Mouse (Mus musculus) heart, adult 2 months (tissue): ENCODE measurements around the gene 4930556J24Rik. TPM values are rescaled to one million over a fixed set of nuclear protein-coding genes. Genes with fewer than 3 reads are reported as not detected.
A peak's percentile ranks its signal among the peaks of the same experiment; 100 is the strongest.
"Not testable (repeated sequence)": the region's sequence is repeated elsewhere in the genome, so short reads cannot be mapped to it uniquely, and the experiment has no call there.

Experiments
- DNase-seq, 2 experiments: peaks; one replicate each; pipeline ENCODE4 v3.0.0; 2021
- H3K27ac ChIP-seq: fragments of 200-600 bp; 2 replicates; pipeline ENCODE4 v1.8.1; 2022
- H3K27me3 ChIP-seq: fragments of 200-500 bp; 2 replicates; pipeline ENCODE4 v1.6.1; 2012; ENCODE audit warnings: mild to moderate bottlenecking, low read length, inconsistent platforms, mixed read lengths; ENCODE audit not compliant: control insufficient read depth, insufficient read depth
- H3K36me3 ChIP-seq: fragments of 200-500 bp; 2 replicates; pipeline ENCODE4 v1.6.1; 2012; ENCODE audit warnings: low read length, inconsistent platforms; ENCODE audit not compliant: control insufficient read depth, insufficient read depth
- H3K4me1 ChIP-seq: fragments of 200-500 bp; 2 replicates; pipeline ENCODE4 v1.6.1; 2011; ENCODE audit warnings: low read length; ENCODE audit not compliant: control insufficient read depth, insufficient read depth
- H3K4me3 ChIP-seq: fragments of 200-600 bp; 2 replicates; pipeline ENCODE4 v1.8.1; 2022
- H3K79me2 ChIP-seq: fragments of 200-500 bp; replicated peaks from 2 replicates; pipeline ENCODE4 v1.6.1; 2012; ENCODE audit warnings: mild to moderate bottlenecking, inconsistent platforms, low read length, moderate library complexity, mixed read lengths; ENCODE audit not compliant: control insufficient read depth, insufficient read depth
- H3K9ac ChIP-seq: fragments of 200-500 bp; 2 replicates; pipeline ENCODE4 v1.6.1; 2012; ENCODE audit warnings: low read depth, mild to moderate bottlenecking, control low read depth, inconsistent platforms, low read length, mixed read lengths
- CTCF ChIP-seq: fragments of 200-600 bp; IDR thresholded peaks from 2 replicates; pipeline ENCODE4 v1.8.1; 2022; ENCODE audit warnings: antibody characterized with exemption, mild to moderate bottlenecking, moderate library complexity
- EP300 ChIP-seq: fragments of 200-500 bp; IDR thresholded peaks from 2 replicates; pipeline ENCODE4 v1.6.1; 2011; ENCODE audit warnings: low read depth, low read length, control low read depth; ENCODE audit not compliant: insufficient read depth
- POLR2A ChIP-seq: fragments of 200-500 bp; IDR thresholded peaks from 2 replicates; pipeline ENCODE4 v1.6.1; 2011; ENCODE audit warnings: mild to moderate bottlenecking, low read depth, low read length, control low read depth; ENCODE audit not compliant: insufficient read depth
- WGBS: fragments of 180-500 bp; shearing (Covaris S2); methylation state at CpG from one replicate; pipeline ENCODE4 v1.1.7; 2018; 5-methylcytosine and 5-hydroxymethylcytosine counted together
- intact Hi-C: fragments of 180-260 bp; cut with DNase I; formaldehyde crosslinking; loops from one replicate; pipeline ENCODE4 v1.15.1; 2025
- long read RNA-seq: library from polyadenylated mRNA; stranded (forward); transcript quantifications from one replicate; pipeline ENCODE4 v2.0.0, GENCODE M21; 2021
- polyA plus RNA-seq: library from polyadenylated mRNA; depleted of rRNA; stranded (reverse); fragments of >200 nt; gene quantifications from 2 replicates; pipeline ENCODE4 v1.2.3, GENCODE M21; 2012; rRNA removed
- total RNA-seq, 2 experiments: library from RNA; stranded (reverse); gene quantifications; 2 replicates each; pipeline ENCODE4 v1.2.3; 2021

Gene 4930556J24Rik
- not detected for total RNA-seq
- not detected in 2 replicates for polyA plus RNA-seq
- long read RNA-seq, result 0 reads

GRCm38 (mm10) chr11:3976678-3977077 lies at the start of gene 4930556J24Rik:
TSS of gene 4930556J24Rik (minus strand) at chr11:3976778.
- Histone ChIP-seq H3K27me3 (no peaks in the 10 kb centered on the region), H3K79me2 (no peaks in the 10 kb centered on the region), H3K9ac (no peak within 1 kb of the TSS), H3K4me3 (no peak within 1 kb of the TSS), H3K4me1 (peaks cover 2% of the 10 kb centered on the region; the same call in 1 of the 2 replicates), H3K27ac (no peak within 1 kb of the TSS), H3K36me3 (no peaks in the 10 kb centered on the region)
- TF ChIP-seq POLR2A (no peak), CTCF (no peak), EP300 (no peak)
- 97% methylated on average over 6 of the region's 6 CpGs for WGBS
- DNase-seq, result no peak
- intact Hi-C loops, result no loop called here

- no peaks in the 10 kb centered on the region for H3K79me2 ChIP-seq
- no peak overlapping the region for H3K9ac ChIP-seq
- 0 out of 2 replicates have a peak, but pooled peaks cover 1% of the 10 kb centered on the region for H3K27me3 ChIP-seq
- TF ChIP-seq CTCF, result no peak
- no peak for TF ChIP-seq EP300
- TF ChIP-seq POLR2A, result no peak
- no peaks in the 10 kb centered on the region for H3K36me3 ChIP-seq
- H3K27ac ChIP-seq, result no peak overlapping the region
- intact Hi-C loops, result no loop called here
- no peak for DNase-seq
- no peaks in the 10 kb centered on the region for H3K4me1 ChIP-seq
- H3K4me3 ChIP-seq, result no peak overlapping the region
- 29% methylated on average over 2 of the region's 2 CpGs for WGBS
Observed at GRCm38 (mm10) chr11:4023321-4023720, 46.7 kb upstream of the 4930556J24Rik start.

GRCm38 (mm10) chr11:4022111-4022510 lies 45.5 kb upstream of the 4930556J24Rik start:
- H3K27me3 ChIP-seq, H3K27ac ChIP-seq, DNase-seq, H3K79me2 ChIP-seq, H3K4me3 ChIP-seq, intact Hi-C loops, H3K4me1 ChIP-seq, H3K9ac ChIP-seq, H3K36me3 ChIP-seq: not testable (repeated sequence)
- 85% methylated on average over 13 of the region's 13 CpGs for WGBS

GRCm38 (mm10) chr11:4015796-4016195 lies 39.2 kb upstream of the 4930556J24Rik start:
- H3K79me2 ChIP-seq, DNase-seq, H3K4me3 ChIP-seq, H3K27ac ChIP-seq, H3K9ac ChIP-seq, intact Hi-C loops, H3K4me1 ChIP-seq, H3K27me3 ChIP-seq, H3K36me3 ChIP-seq: not testable (repeated sequence)
- 81% methylated on average over 14 of the region's 14 CpGs for WGBS

- no peaks in the 10 kb centered on the region for H3K36me3 ChIP-seq
- DNase-seq, result no peak
- WGBS, result 73% methylated on average over 1 of the region's 1 CpGs
- no peaks in the 10 kb centered on the region for H3K27me3 ChIP-seq
- intact Hi-C loops, result no loop called here
- no peak for TF ChIP-seq EP300
- no peak for TF ChIP-seq POLR2A
- no peak for TF ChIP-seq CTCF
- H3K9ac ChIP-seq, result no peak overlapping the region
- no peaks in the 10 kb centered on the region for H3K79me2 ChIP-seq
- H3K27ac ChIP-seq, result no peak overlapping the region
- no peak overlapping the region for H3K4me3 ChIP-seq
- no peaks in the 10 kb centered on the region for H3K4me1 ChIP-seq
Observed at GRCm38 (mm10) chr11:4012616-4013015, 36.0 kb upstream of the 4930556J24Rik start.

GRCm38 (mm10) chr11:4006462-4006861 lies 29.9 kb upstream of the 4930556J24Rik start:
- WGBS, result 90% methylated on average over 3 of the region's 3 CpGs
- Histone ChIP-seq H3K4me3 (no peak overlapping the region), H3K79me2 (no peaks in the 10 kb centered on the region), H3K9ac (no peak overlapping the region), H3K36me3 (no peaks in the 10 kb centered on the region), H3K27ac (no peak overlapping the region), H3K27me3 (no peaks in the 10 kb centered on the region), H3K4me1 (peaks cover 3% of the 10 kb centered on the region; the same call in 1 of the 2 replicates)
- DNase-seq, result no peak
- no peak for TF ChIP-seq EP300
- peak; percentile 37 for TF ChIP-seq CTCF
- intact Hi-C loops, result no loop called here

- no peak for TF ChIP-seq POLR2A
- no peak for TF ChIP-seq EP300
- TF ChIP-seq CTCF, result no peak
- Histone ChIP-seq H3K4me1 (peaks cover 3% of the 10 kb centered on the region; the same call in 1 of the 2 replicates), H3K36me3 (no peaks in the 10 kb centered on the region), H3K79me2 (no peaks in the 10 kb centered on the region), H3K27ac (no peak overlapping the region), H3K4me3 (no peak overlapping the region), H3K27me3 (no peaks in the 10 kb centered on the region), H3K9ac (no peak overlapping the region)
- intact Hi-C loops, result no loop called here
- no peak for DNase-seq
- 43% methylated on average over 5 of the region's 5 CpGs for WGBS
Observed at GRCm38 (mm10) chr11:4005220-4005805, 28.7 kb upstream of the 4930556J24Rik start.
